Mouse (Mus musculus) lung, embryonic 15.5 days (tissue): ENCODE measurements around the gene Trip12. TPM values are rescaled to one million over a fixed set of nuclear protein-coding genes. Genes with fewer than 3 reads are reported as not detected.

ENCODE experiments used
- ATAC-seq: fragments of 200-750 bp; cut with Nextera tagmentation; 2 replicates; pipeline ENCODE4 v1.8.0; 2017; ENCODE audit warnings: moderate number of reproducible peaks, borderline replicate concordance; ENCODE audit not compliant: low FRiP score, low TSS enrichment; ENCODE audit errors: extremely low read depth
- H3K27ac ChIP-seq: fragments of 300-500 bp; sonication (generic); 2 replicates; pipeline ENCODE4 v1.5.1; 2015; ENCODE audit warnings: moderate library complexity, mild to moderate bottlenecking, inconsistent platforms
- H3K27me3 ChIP-seq: fragments of 300-500 bp; sonication (generic); 2 replicates; pipeline ENCODE4 v1.6.1; 2015; ENCODE audit warnings: inconsistent platforms
- H3K36me3 ChIP-seq: fragments of 300-500 bp; sonication (generic); 2 replicates; pipeline ENCODE4 v1.6.1; 2015; ENCODE audit warnings: inconsistent platforms
- H3K4me1 ChIP-seq: fragments of 300-500 bp; sonication (generic); 2 replicates; pipeline ENCODE4 v1.6.1; 2015; ENCODE audit warnings: inconsistent platforms
- H3K4me2 ChIP-seq: fragments of 300-500 bp; sonication (generic); 2 replicates; pipeline ENCODE4 v1.6.1; 2015; ENCODE audit warnings: inconsistent platforms, mild to moderate bottlenecking, moderate library complexity
- H3K4me3 ChIP-seq: fragments of 300-500 bp; sonication (generic); 2 replicates; pipeline ENCODE4 v1.5.1; 2015; ENCODE audit warnings: mild to moderate bottlenecking, inconsistent platforms
- H3K9ac ChIP-seq: fragments of 300-500 bp; sonication (generic); 2 replicates; pipeline ENCODE4 v1.6.1; 2015; ENCODE audit warnings: inconsistent platforms
- H3K9me3 ChIP-seq: fragments of 300-500 bp; sonication (generic); 2 replicates; pipeline ENCODE4 v1.6.1; 2016; ENCODE audit warnings: inconsistent platforms
- WGBS: fragments of 180-500 bp; shearing (Covaris S2); methylation state at CpG from one replicate; pipeline ENCODE4 v1.1.7; 2015; 5-methylcytosine and 5-hydroxymethylcytosine counted together
- polyA plus RNA-seq: library from polyadenylated mRNA; unstranded; fragments of >200 nt; fragmentation: Nextera tagmentation; extraction: Ambion mirVana; gene quantifications from 2 replicates; pipeline ENCODE4 v1.2.1, GENCODE M21; 2015

The Trip12 gene
- polyA plus RNA-seq, 1 experiment from 2014 or later: 56.0 TPM

DNA sequence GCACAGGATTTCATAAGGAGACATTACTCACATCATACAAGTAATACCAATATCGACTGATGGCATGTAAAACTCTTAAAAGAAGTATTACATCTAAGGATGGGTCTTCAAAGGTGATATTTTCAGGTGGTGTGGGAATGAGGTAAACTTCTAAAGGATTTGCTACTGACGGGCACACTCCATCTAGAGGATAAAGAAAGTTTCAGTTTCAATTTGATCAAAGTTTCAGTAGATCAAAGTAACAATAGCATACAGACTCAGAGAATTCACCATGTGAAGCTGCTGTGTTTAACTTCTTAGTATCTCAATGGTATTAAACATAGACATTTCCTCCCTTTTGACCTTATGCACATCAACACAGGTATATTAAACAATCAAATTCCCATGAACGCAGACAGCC, 98.2 kb downstream of the Trip12 start:
- H3K9me3 ChIP-seq: no peaks in the 10 kb centered on the region
- H3K4me1 ChIP-seq: no peaks in the 10 kb centered on the region
- no peak overlapping the region for H3K4me3 ChIP-seq
- H3K27ac ChIP-seq: no peak overlapping the region
- H3K9ac ChIP-seq: no peak overlapping the region
- 83% methylated on average over 3 of the region's 3 CpGs for WGBS
- no peak overlapping the region for H3K4me2 ChIP-seq
- no peaks in the 10 kb centered on the region for H3K27me3 ChIP-seq
- ATAC-seq: no peak
- peaks cover 52% of the 10 kb centered on the region for H3K36me3 ChIP-seq

DNA sequence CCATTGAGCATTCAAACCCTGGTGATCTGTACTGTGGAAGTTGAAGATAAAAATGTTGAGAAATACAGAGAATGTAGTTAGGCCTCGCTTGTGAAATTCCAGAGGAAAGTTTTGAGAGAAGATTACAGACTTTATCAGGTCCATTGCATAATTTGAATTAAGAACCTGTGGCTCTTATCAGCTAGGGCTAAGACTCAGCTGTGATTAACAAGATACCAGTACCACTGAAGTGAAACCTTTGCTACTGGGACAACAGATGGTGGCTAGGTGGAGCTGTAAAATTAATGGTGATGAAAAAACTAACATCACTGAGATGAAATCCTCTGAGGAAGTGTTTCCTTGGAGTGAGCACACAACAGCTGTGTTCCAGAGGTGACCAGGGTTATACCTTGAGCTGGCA, 100.2 kb downstream of the Trip12 start:
- WGBS: 70% methylated on average over 1 of the region's 1 CpGs
- ATAC-seq: no peak
- no peak overlapping the region for H3K4me3 ChIP-seq
- no peak overlapping the region for H3K4me2 ChIP-seq
- no peak overlapping the region for H3K27ac ChIP-seq
- H3K9me3 ChIP-seq: no peaks in the 10 kb centered on the region
- no peaks in the 10 kb centered on the region for H3K4me1 ChIP-seq
- H3K27me3 ChIP-seq: no peaks in the 10 kb centered on the region
- H3K36me3 ChIP-seq: peaks cover 55% of the 10 kb centered on the region
- H3K9ac ChIP-seq: no peak overlapping the region

DNA sequence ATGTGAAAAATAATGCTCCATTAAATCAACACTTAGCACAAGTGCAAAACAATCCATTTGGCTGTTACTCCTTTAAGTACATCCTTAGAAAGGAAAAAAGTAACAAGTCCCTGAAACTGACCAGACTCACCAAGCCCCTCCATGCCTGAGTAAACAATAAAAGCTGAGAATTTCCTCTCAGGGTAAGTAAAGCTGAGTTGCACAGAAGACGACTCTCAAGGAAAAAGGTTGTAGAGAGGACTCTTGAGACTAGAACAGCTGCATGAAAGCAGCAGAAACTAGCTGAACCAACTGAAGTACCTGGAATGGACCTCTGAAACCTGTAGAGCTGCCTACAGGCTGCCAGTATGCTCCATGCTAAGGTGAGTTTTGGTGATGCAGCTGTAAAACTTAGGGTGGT, 103.2 kb downstream of the Trip12 start:
- ATAC-seq: no peak
- peaks cover 52% of the 10 kb centered on the region for H3K36me3 ChIP-seq
- WGBS: 55% methylated on average over 1 of the region's 1 CpGs

DNA sequence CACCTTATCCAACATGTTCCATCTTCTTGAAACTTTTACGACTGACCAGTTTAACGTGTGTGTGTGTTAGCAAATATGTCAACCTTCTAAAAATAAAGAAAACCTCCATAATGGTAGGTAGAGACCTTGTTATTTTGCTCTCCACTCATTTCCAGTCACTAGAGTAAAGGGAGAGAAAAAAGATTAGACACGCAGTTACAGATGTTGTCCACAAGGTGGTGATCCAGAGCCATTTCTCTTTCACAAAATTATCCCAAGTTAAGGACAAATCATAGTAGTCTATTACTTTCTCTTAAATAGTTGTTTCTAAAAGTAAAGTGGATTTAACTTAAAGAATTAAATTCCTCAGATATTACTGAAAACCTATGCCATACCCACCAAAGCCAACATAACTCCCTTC, 106.5 kb downstream of the Trip12 start:
- Histone ChIP-seq H3K9ac (no peak overlapping the region), H3K27me3 (no peaks in the 10 kb centered on the region), H3K4me3 (no peak overlapping the region), H3K4me2 (no peak overlapping the region), H3K36me3 (peaks cover 51% of the 10 kb centered on the region), H3K4me1 (no peaks in the 10 kb centered on the region), H3K27ac (no peak overlapping the region), H3K9me3 (no peaks in the 10 kb centered on the region)
- no peak for ATAC-seq
- WGBS: 62% methylated on average over 3 of the region's 3 CpGs

More for the DNA sequence above, 103.2 kb downstream of the Trip12 start:
- Histone ChIP-seq H3K9ac (no peak overlapping the region), H3K4me3 (no peak overlapping the region), H3K9me3 (no peaks in the 10 kb centered on the region), H3K4me1 (no peaks in the 10 kb centered on the region), H3K27me3 (no peaks in the 10 kb centered on the region), H3K27ac (no peak overlapping the region), H3K4me2 (no peak overlapping the region)

DNA sequence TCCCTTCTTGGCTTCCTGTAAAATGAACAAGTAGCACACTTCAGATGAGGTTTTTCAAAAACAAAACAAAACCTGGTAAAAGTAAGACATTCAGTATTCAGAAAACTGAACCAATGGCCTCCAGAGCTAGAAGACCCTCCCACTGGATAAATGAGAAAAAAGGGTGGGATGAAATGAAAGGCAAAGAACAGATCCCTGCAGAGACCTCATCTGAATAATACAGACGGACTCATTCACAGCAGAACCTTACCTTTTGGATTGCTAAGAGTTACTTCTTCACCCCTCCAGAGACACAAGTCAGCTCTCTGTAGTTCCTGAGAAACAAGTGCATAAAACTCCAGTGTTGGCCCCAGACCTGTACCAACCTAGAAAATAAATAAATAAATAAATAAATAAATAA, 108.6 kb downstream of the Trip12 start:
- Histone ChIP-seq H3K9me3 (no peaks in the 10 kb centered on the region), H3K9ac (no peak overlapping the region), H3K4me2 (no peak overlapping the region), H3K4me3 (no peak overlapping the region), H3K36me3 (peaks cover 49% of the 10 kb centered on the region), H3K4me1 (no peaks in the 10 kb centered on the region), H3K27ac (no peak overlapping the region), H3K27me3 (no peaks in the 10 kb centered on the region)
- WGBS: 78% methylated on average over 1 of the region's 1 CpGs
- no peak for ATAC-seq

DNA sequence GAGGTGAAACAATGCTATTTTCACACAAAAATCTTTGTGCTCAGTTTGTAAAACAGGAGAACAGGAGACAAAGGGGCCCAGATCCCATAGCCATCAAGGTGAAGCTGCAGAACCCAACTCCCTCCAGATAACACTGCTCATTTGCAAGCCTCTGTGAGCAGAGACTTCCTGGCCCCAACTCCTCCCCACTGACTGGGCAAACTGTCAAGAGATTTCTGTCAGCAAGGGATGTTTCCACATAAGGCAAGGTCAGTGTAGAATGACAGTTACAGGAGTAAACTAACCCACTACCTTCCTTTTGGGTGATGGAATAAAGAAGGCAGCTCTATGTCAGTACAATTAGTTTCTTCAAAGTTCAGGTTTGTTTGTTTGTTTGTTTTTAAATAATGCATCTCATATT, 117.5 kb downstream of the Trip12 start:
- Histone ChIP-seq H3K27ac (no peak overlapping the region), H3K36me3 (peaks cover 39% of the 10 kb centered on the region)

DNA sequence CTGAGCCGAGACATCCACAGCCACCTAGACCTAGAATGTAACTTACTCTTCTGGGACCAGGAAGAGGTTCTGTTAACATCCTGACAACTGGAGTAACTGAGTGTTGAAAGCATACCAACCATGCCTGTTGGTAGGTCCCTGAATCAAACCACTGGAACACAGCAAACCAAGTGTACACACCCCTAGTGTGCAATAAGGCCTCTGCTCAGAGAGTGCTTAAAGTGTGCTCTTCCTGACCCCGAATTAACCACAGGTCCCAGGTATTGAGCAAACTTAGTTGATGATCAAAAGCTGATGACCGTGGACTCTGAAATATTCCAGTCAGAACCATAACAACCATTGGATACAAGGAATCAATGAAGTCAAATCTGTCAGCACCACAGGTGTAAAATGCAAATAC, 117.9 kb downstream of the Trip12 start:
- H3K36me3 ChIP-seq: peaks cover 35% of the 10 kb centered on the region
- no peaks in the 10 kb centered on the region for H3K27me3 ChIP-seq
- H3K9me3 ChIP-seq: no peaks in the 10 kb centered on the region
- no peaks in the 10 kb centered on the region for H3K4me1 ChIP-seq
- no peak overlapping the region for H3K27ac ChIP-seq
- no peak overlapping the region for H3K4me2 ChIP-seq
- no peak overlapping the region for H3K4me3 ChIP-seq
- WGBS: 87% methylated on average over 3 of the region's 3 CpGs
- ATAC-seq: no peak
- no peak overlapping the region for H3K9ac ChIP-seq

More for the DNA sequence above, 117.5 kb downstream of the Trip12 start:
- H3K9ac ChIP-seq: no peak overlapping the region
- H3K4me1 ChIP-seq: no peaks in the 10 kb centered on the region
- H3K27me3 ChIP-seq: no peaks in the 10 kb centered on the region
- no peaks in the 10 kb centered on the region for H3K9me3 ChIP-seq
- H3K4me2 ChIP-seq: no peak overlapping the region
- H3K4me3 ChIP-seq: no peak overlapping the region
- ATAC-seq: no peak

DNA sequence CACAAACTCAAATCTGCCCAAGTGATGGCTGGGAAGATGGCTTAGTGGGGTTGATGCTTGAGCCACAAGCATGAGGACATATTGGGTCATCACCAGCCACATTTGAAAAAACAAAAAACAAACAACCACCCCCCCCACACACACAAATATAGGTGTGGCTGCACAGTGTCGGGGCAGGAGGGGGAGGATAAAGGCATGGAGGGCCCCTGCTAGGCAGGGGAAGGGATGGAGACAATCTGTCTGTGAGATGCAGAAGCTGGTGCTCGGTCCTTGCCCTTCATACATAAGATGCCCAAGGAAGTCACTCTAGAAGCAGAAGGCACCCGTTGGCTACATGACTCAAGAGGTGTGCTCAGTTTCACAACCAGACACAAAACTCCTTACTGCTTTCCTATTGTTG, 118.4 kb downstream of the Trip12 start:
- Histone ChIP-seq H3K27ac (no peak overlapping the region), H3K27me3 (no peaks in the 10 kb centered on the region), H3K9me3 (no peaks in the 10 kb centered on the region), H3K36me3 (peaks cover 35% of the 10 kb centered on the region), H3K4me3 (no peak overlapping the region), H3K9ac (no peak overlapping the region), H3K4me2 (no peak overlapping the region), H3K4me1 (no peaks in the 10 kb centered on the region)
- ATAC-seq: no peak
- WGBS: 87% methylated on average over 3 of the region's 3 CpGs

DNA sequence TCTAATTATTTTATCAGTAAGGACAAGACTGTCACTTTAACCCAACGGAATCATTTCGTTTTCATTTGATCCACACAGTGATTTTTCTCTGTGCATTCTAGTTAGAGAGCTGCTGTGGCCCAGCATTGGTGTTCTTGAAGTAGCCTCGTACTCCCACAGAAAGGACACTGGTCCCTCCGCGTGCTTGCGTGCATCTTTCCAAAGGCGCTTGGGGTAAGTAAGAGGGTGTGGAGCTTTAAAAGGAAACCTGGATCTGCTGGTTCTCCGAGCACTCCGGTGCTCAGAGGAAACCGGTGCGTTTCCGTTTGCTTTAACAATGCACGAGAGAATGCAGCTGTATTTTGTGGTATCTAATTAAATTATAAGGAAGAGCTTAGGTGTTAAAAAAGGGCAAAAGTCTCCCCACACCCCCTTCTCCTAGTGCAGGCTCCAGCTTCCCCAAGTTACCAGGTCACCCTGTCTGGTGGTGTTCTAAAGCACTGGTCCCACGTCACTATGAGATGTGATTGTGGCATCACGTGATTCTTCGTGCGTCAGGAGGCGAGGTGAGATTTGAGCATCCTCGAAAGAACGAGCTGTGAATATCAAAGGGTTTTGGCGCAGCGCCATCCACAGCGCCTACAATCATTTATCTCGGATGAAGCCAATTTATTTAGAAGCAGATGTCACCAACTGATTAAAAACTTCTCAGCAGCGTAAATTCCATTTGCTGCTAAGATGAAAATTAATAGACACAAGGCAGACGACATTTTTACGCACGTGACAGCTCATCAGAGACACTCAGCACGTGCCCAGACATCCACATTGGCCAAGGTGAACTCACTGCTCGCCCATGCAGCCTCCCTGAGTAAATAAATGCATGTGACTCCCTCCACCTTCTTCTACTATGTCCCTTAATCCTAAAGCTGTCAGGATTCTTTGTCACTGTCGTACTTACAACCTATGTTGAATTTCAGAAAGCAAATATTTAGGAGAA, 130.2 kb downstream of the Trip12 start:
- Histone ChIP-seq H3K4me2 (peak overlapping the region; percentile 35), H3K4me3 (peak overlapping the region; percentile 6; the same call in 1 of the 2 replicates)
- 10% methylated on average over 31 of the region's 31 CpGs for WGBS

DNA sequence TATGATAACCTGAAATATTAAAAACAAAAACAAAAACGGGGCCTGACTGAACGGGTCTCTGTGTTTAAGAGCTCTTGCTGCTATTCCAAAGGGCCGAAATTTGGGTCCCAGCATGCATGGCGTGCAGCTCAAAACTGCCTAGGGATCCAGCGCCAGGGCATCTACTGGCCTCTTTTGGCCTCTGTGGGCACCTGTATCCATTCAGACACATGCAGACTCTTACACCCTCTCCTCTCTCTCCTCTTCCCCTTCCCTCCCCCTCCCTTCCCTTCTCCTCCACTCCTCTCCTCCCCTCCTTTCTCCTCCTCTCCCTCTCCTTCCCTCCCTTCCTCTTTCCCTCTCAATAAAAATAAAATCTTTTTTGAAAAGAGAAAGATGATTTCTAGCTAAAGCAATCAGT, 130.9 kb downstream of the Trip12 start:
- WGBS: 37% methylated on average over 5 of the region's 5 CpGs
- Histone ChIP-seq H3K9me3 (no peaks in the 10 kb centered on the region), H3K4me1 (no peaks in the 10 kb centered on the region), H3K9ac (no peak overlapping the region), H3K27me3 (no peaks in the 10 kb centered on the region; the same call in 1 of the 2 replicates), H3K36me3 (no peaks in the 10 kb centered on the region), H3K4me2 (peak overlapping the region; percentile 35; the same call in 1 of the 2 replicates), H3K4me3 (no peak overlapping the region), H3K27ac (no peak overlapping the region)
- ATAC-seq: no peak

More for the DNA sequence above, 130.2 kb downstream of the Trip12 start:
- Histone ChIP-seq H3K36me3 (no peaks in the 10 kb centered on the region), H3K27ac (no peak overlapping the region), H3K9ac (no peak overlapping the region), H3K4me1 (no peaks in the 10 kb centered on the region), H3K9me3 (no peaks in the 10 kb centered on the region), H3K27me3 (no peaks in the 10 kb centered on the region; the same call in 1 of the 2 replicates)
- no peak for ATAC-seq

DNA sequence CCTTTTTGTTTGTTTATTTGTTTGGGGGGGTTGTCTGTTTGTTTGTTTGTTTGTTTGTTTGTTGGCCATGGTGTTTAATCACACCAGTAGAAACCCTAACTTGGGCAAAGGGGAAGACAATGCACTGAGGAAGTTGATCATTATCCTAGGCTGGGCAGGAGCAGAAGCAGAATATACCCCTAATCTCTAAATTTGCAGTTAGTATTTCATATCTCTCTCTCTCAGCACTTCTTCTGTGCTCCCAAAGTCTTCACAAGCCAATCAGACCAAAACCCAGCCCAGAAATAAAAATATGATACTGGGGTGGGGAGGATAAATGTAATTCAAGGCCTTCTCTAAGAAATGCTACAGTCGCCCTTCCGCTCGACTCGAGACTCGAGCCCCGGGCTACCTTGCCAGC, 140.1 kb downstream of the Trip12 start:
- H3K9me3 ChIP-seq: no peaks in the 10 kb centered on the region
- ATAC-seq: no peak
- 93% methylated on average over 6 of the region's 6 CpGs for WGBS
- H3K36me3 ChIP-seq: no peaks in the 10 kb centered on the region
- H3K27me3 ChIP-seq: peaks cover 12% of the 10 kb centered on the region
- no peak overlapping the region for H3K4me2 ChIP-seq
- H3K4me3 ChIP-seq: no peak overlapping the region
- H3K9ac ChIP-seq: no peak overlapping the region
- H3K4me1 ChIP-seq: peaks cover 8% of the 10 kb centered on the region
- no peak overlapping the region for H3K27ac ChIP-seq

DNA sequence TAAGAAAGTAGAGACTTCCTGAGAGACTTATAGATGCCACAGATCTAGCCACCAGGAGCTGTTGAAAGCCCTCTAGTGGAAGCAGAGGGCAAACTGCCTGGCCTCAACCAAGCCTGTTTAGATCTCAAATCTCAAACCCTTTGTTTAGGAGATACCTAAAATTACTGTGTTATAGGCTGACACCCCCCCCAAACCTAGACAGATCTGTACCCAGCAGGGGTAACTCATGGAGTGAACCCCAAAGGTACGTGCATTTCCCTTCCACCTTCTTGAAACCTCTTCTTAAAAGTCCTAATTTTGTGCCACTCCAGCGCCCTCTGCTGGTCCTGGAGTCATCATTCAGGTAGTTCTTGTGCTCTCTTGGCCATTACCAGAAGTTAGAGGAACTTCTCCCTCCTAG, 143.2 kb downstream of the Trip12 start:
- no peaks in the 10 kb centered on the region for H3K9me3 ChIP-seq
- WGBS: 13% methylated on average over 2 of the region's 2 CpGs
- no peak for ATAC-seq

More for the DNA sequence above, 143.2 kb downstream of the Trip12 start:
- H3K27ac ChIP-seq: no peak overlapping the region
- H3K4me1 ChIP-seq: peaks cover 12% of the 10 kb centered on the region
- no peaks in the 10 kb centered on the region for H3K36me3 ChIP-seq
- no peak overlapping the region for H3K4me2 ChIP-seq
- H3K27me3 ChIP-seq: peaks cover 20% of the 10 kb centered on the region
- no peak overlapping the region for H3K9ac ChIP-seq
- no peak overlapping the region for H3K4me3 ChIP-seq
